Mouse (Mus musculus): ENCODE measurements around the gene 1700122O11Rik.

1700122O11Rik gene

DNA sequence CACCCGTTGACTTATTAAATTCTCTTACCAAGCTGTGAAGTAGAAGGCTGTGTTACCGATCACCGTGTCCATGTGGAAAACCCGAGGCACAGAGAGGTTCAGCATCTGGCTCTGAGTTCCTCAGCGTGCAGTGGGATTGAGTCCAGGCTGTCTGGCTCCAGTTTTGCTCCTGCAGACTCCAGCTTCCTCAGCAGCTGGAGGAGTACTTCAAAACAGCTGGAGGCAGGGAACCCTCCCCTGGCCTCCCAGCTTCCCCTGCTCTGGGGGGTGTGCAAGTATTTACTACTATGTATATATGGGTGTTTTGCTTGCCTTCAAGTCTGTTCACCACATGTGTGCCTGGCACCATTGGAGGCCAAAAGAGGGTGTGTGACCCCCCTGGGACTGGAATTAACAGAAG is 9.8 kb downstream of the 1700122O11Rik start:
- no peak for DNase-seq (ENCODE audit: low spot score in 2 of 2)

- DNase-seq (ENCODE audit: low spot score in 2 of 2) = no peak
These were observed 10.4 kb downstream of the 1700122O11Rik start for GRCm38 (mm10) chr17:48027677-48028076.

GRCm38 (mm10) chr17:48027019-48027418 is 11.1 kb downstream of the 1700122O11Rik start:
- no peak for DNase-seq (ENCODE audit: low spot score in 2 of 2)

DNA sequence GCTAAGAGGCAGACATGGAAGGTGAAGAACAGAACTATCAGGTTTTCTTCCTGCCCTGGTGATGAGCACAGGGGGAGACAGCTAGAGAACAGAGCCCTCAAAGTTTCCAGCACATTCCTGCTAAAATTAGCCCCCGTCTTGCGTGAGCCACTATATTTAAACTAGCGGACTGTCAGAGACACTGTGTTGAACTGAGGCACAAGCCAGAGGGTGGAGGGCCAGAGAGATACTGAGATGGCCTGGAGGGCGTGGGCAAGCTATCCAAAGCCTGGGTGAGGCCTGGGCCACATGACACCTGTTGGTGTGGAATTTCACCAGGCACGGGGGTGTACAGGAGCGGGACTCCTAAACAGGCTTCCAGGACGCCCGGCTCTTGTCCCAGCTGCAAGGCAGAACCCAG is 14.0 kb downstream of the 1700122O11Rik start:
- DNase-seq (ENCODE audit: low spot score in 2 of 2) = no peak

DNA sequence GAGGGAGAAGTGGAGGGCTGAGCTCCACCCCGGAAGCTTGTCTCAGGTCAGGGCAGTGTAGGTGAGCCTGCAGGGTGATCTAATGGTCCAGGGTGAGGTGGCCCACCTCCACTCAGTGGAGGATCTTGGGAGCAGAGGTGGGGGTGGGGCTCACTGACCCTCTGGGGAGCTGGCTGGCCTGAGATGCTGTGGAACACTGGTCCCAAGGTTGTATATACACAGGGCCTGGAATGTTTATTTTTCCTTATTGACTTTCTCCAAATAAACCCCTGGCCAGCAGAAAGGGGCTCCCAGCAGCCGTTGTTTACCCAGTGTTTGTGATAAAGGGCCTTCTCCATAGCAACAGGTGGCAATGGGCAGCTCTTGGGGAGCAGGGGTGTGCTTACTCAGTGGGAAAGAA is 18.5 kb downstream of the 1700122O11Rik start:
- no peak for DNase-seq (ENCODE audit: low spot score in 2 of 2)

DNA sequence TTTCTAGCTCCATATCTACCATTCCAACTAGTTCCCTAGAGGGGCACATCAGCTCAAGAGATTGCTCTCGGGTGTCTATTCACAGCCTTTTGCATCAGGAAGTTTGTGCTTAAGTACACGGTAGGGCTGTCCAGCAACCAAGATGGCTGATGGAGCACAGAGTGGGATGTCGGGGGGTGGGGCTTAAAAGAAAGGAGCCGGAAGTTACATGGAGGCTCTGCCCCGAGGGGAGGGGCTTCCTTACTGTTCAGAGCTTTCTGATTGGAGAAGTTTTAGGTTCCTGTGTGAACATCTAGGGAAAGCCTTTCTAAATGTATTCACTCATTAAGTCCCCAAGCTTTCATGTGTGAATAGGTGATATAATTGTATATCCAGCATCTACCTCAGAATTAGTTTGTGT is 21.5 kb downstream of the 1700122O11Rik start:
- DNase-seq (ENCODE audit: low spot score in 2 of 2) = no peak

DNA sequence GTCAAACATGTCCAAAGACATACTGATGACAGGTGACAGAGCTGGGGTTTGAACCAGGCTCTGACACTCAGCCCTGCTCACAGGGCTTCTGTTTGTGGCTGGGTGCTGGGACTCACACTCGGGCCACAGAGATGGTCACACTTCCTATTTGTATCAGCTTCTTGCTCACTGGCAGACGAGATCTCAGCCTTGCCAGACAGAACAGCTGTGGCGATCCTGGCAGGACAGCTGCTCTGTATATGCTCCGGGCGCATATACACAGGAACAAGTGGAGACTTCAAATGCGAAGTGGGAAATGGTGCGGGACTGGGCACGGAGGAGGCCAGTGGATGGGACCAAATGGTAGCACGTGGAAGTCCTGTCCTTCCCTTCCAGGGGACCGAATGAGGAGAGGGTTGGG is 25.5 kb downstream of the 1700122O11Rik start:
- no peak for DNase-seq (ENCODE audit: low spot score in 2 of 2)

DNA sequence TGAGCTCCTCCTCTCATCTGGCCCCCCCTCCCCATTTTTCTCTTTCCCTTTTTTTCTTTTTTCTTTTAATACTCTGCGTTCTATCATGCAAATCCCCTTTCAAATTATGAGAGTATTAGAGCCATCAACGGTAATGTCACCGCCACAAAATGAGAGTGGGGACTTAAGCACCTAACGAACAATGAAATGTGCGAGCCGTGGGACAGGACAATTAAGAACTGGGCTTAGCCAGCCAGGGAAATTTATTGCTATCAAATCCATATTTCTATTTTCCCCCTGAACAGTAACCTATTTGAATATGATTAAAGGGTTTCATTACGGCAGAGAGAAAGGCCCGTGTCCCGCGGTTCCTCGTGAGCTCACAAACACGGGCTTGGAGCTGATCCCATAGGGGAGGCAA is 27.0 kb downstream of the 1700122O11Rik start:
- DNase-seq (ENCODE audit: low spot score in 2 of 2) = no peak

GRCm38 (mm10) chr17:48010283-48010682 is 27.8 kb downstream of the 1700122O11Rik start:
- DNase-seq (ENCODE audit: low spot score in 2 of 2) = no peak

DNA sequence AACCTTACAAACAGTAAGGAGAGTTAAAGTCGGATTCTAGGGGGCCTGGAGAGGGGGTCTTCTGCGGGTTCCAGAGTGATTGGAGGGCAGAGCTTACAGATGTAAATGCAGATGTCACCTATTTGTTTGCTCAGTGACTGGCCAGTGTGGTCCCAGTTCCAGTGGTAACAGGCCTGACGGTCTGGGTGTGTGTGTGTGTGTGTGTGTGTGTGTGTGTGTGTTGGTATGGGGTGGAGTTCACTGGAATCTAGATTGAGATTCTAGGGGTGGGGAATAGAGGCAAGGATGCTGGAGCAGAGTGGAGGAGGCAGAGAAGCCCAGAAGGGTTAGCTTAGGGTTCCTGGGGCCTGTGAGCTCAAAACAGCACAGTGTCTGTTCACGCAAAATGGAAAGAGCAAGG is 32.3 kb downstream of the 1700122O11Rik start:
- peak in 1 of 2 experiments; percentile 18 for DNase-seq (ENCODE audit: low spot score in 2 of 2)

DNA sequence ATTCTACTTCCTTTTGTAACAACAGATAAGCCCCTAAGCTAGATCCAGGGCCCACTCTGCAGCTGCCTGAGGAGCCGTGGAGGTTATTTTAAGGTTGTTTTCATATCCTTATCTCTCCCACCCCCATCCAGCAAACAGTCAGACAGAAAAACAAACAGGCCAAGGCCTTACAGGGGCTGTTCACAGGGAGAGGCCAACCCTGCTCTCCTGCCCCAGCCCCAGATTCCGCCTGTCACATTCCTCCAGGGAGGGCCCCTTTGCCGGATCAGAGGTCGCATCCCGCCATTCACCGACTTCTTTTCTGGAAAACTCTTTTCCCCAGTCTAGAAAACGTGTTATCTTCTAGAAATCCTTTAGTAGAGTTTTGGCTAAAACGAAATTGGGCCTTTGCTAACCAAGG is 33.0 kb downstream of the 1700122O11Rik start:
- DNase-seq (ENCODE audit: low spot score in 2 of 2) = no peak

DNA sequence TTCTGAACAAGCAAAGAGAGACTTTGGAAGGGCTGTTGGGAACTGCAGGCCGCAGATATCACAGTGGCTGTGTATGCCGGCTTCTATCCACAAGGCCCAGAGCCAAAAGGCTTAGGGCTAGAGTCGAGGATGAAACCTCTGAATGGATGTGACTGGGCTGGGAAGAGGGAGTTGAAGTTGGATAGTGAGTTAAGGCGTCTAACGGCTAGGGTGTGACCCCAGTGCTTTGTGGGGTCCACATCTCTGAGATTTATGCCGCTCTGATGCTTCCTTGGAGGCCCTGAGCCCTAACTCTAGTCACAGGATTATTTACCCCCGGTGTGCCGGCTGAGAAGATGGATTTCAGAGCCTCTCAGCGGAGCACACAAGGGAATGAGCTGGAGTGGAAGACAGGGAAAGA is 33.5 kb downstream of the 1700122O11Rik start:
- no peak for DNase-seq (ENCODE audit: low spot score in 2 of 2)

- DNase-seq (ENCODE audit: low spot score in 2 of 2) = no peak
These were observed 35.6 kb downstream of the 1700122O11Rik start for GRCm38 (mm10) chr17:48002486-48002885.

DNA sequence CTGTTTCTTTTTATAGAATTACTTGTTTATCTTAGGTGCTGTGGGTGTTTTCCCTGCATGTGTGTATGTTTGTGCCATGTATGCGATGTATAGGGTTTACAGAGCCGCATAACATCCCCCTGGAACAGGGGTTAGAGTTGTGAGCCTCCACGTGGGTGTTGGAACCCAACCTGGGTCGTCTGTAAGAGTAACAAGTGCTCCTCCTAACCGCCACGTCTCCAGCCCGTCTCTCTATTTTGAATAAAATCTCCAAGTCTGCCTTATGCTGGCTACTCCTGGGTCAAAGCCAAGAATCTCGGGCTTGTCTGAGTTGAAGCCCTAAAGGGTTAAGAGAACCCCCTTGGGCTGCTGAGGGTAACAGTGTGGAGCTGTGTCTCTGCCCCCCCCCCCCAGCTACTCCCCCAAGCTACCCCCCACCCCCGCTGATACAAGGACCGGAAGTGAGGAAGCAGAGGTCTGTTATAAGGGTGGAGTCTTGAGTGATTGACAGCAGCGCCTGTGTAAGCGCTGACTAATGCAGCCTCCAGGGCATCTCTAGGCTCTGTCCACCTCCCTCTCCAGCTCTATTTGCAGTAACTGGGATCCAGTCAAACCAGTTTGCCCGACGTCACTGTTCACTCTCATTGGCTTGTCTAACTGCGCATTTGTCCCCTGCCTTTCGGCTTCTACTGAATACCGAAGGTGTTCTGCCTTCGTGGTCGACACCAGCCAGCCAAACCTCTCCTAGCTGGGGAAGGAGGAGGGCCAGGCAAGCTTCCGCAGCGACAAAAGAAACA is 36.3 kb downstream of the 1700122O11Rik start:
- peak; percentile 75 to 79 for DNase-seq (ENCODE audit: low spot score in 2 of 2)

DNA sequence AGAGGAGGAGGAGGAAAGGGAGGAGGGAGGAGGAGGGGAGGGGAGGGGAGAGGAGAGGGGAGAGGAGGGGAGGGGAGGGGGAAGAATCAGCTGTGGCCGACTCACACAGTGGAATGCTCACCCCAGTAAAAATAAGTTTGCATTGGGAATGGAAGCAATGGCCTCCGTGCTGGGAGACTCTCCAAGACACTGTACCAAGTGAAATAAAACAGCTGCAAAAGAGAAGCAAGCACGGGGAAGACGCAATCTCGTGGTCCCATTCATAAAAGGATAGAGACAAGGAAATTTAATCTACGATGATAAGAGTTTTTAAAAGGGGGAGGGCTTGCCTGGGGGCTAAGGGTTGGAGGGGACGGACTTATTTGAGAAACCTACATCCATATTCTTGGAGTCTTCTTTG is 36.9 kb downstream of the 1700122O11Rik start:
- DNase-seq (ENCODE audit: low spot score in 2 of 2) = no peak

GRCm38 (mm10) chr17:47999812-48000211 is 38.3 kb downstream of the 1700122O11Rik start:
- DNase-seq (ENCODE audit: low spot score in 2 of 2) = no peak

- no peak for DNase-seq (ENCODE audit: low spot score in 2 of 2)
These were observed 38.7 kb downstream of the 1700122O11Rik start for GRCm38 (mm10) chr17:47999403-47999802.

- DNase-seq (ENCODE audit: low spot score in 2 of 2) = no peak
These were observed 40.3 kb downstream of the 1700122O11Rik start for GRCm38 (mm10) chr17:47997806-47998205.

DNA sequence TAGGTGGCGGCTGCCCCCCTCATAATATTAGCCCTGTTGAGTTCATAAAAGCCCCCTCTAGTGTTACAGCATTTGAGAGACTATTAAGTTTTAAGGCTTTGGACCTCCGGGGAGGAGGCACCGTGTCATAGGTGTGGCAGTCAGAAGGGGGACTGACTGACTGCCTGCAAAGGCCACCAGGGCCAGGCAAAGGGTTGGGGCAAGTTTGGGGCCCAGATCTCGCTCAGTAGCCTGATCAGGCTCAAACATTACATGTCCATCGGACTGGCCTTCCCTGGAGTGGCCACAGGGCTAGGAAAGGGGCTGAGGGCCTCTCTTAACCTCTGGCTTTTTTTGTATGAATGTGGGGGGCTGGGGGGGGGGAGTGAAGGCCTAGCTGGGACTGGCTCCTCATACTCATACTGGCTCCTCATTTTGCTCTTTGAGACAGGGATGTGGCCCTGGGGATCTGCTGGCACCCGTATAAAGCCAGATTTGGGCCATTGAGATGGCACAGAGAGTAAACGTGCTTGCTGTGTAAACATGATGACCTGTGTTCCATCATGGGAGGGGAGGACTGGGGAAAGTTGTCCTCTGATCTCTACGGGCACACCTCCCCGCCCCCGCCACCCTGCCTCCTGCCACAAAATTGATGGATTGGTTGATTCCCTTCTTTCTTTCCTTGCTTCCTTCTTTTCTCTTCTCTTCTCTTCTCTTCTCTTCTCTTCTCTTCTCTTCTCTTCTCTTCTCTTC is 47.5 kb downstream of the 1700122O11Rik start:
- no peak for DNase-seq (ENCODE audit: low spot score in 2 of 2)

DNA sequence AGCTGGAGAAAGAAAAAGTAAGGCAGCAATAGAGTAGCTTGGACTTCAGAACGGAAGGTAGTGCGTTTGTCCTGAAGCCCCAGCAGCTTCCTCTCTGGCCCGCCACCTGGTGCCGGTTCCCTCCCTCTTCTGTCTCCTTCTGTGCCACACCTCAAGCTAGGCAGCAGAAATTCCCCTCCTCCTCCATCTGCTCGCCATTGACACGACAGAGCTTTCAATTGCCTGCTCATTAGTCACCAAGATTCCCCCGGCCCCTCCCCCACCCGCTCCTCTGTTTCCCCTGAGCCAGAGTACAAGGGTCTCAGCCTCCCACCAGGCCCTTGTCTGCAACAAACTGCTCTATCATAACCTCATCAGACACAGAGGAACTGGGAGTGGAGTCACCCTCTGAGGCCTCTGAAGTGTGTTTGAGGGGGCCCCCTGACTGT is 48.1 kb downstream of the 1700122O11Rik start:
- no peak for DNase-seq (ENCODE audit: low spot score in 2 of 2)

DNA sequence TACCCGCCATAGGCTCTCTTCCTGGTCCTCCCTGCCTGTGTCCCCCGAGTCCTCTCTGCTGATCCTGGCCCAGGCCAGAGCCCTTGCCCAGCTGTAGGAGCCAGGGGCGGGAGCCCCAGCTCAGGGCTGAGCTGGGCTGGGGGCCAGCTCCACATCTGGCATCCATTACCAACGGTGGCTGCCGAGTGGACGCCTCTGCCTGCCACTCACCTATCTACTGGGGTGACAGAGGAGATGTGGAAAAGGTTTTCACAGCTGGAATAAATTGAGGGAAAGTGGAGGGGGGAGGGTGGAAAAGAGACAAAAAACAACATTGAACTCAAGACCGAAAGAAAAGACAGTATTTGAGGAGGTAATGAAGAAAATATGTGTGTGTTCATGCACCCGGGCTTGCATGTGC is 49.3 kb downstream of the 1700122O11Rik start:
- DNase-seq (ENCODE audit: low spot score in 2 of 2) = no peak

- DNase-seq (ENCODE audit: low spot score in 2 of 2) = no peak
These were observed 50.0 kb downstream of the 1700122O11Rik start for GRCm38 (mm10) chr17:47988074-47988473.
